ENCODE assay signal across 11 mouse cellular contexts in genomic region chr5:24342205-24342963, GRCm38 (mm10). TPM values are rescaled to one million over a fixed set of nuclear protein-coding genes. Genes with fewer than 3 reads are reported as not detected.
DNase-seq lines count a peak whose midpoint lies in the region; ATAC-seq and TF ChIP-seq lines count a peak whose summit lies in the region.
"Had no signal": no experiment of that assay in that cellular context is flagged by ENCODE, and none has a peak within 500 bp of the region (broad histone marks: within the 10 kb centered on the region; RNA-seq: fewer than 3 reads in every experiment).

No protein-coding gene starts in this region.

- no peak overlapping the region for H3K4me2 ChIP-seq in midbrain, embryonic 12.5 days (replicated peaks)
- no peak overlapping the region for H3K4me2 ChIP-seq in midbrain, embryonic 15.5 days
- peak overlapping the region; percentile 45 for H3K4me2 ChIP-seq in heart, embryonic 13.5 days
- H3K4me2 ChIP-seq in intestine, embryonic 15.5 days (replicated peaks) = peak overlapping the region; percentile 15; the same call in 1 of the 2 replicates

- H3K4me1 ChIP-seq in heart, adult 2 months (ENCODE audit: control insufficient read depth, insufficient read depth, low read length) = peaks cover 26% of the 10 kb centered on the region
- peaks cover 54% of the 10 kb centered on the region for H3K4me1 ChIP-seq in midbrain, embryonic 12.5 days
- peaks cover 32% of the 10 kb centered on the region for H3K4me1 ChIP-seq in midbrain, embryonic 15.5 days
- peaks cover 96% of the 10 kb centered on the region for H3K4me1 ChIP-seq in heart, embryonic 13.5 days
- H3K4me1 ChIP-seq in intestine, embryonic 15.5 days (replicated peaks) = peaks cover 32% of the 10 kb centered on the region

- DNase-seq in heart, adult 2 months = peak in 1 of 2 experiments; percentile 33
- no peak for DNase-seq in heart, postnatal 36 days
- DNase-seq in spleen, postnatal 4 days (ENCODE audit: low spot score in 2 of 2) = no peak
- DNase-seq: cerebellum, adult 2 months had no signal

- WGBS in heart, adult 2 months = 57% methylated on average over 14 of the region's 14 CpGs
- WGBS in midbrain, embryonic 12.5 days = 80% methylated on average over 14 of the region's 14 CpGs
- 82% methylated on average over 14 of the region's 14 CpGs for WGBS in midbrain, embryonic 15.5 days
- 46% methylated on average over 14 of the region's 14 CpGs for WGBS in heart, embryonic 13.5 days
- WGBS in intestine, embryonic 15.5 days = 63% methylated on average over 14 of the region's 14 CpGs

- peak overlapping the region; percentile 8; the same call in 1 of the 2 replicates for H3K9ac ChIP-seq in heart, adult 2 months (ENCODE audit: low read depth, low read length)
- no peak overlapping the region for H3K9ac ChIP-seq in midbrain, embryonic 12.5 days (replicated peaks)
- no peak overlapping the region for H3K9ac ChIP-seq in midbrain, embryonic 15.5 days
- H3K9ac ChIP-seq in heart, embryonic 13.5 days = peak overlapping the region; percentile 72
- no peak overlapping the region for H3K9ac ChIP-seq in intestine, embryonic 15.5 days
- H3K9ac ChIP-seq: liver, embryonic 12.5 days had no signal

- no peak for TF ChIP-seq EP300 in heart, adult 2 months (IDR thresholded peaks at IDR 0.05; ENCODE audit: insufficient read depth, low read depth, low read length)

- no peak overlapping the region for H3K4me3 ChIP-seq in heart, adult 2 months
- no peak overlapping the region for H3K4me3 ChIP-seq in midbrain, embryonic 12.5 days
- H3K4me3 ChIP-seq in midbrain, embryonic 15.5 days = no peak overlapping the region
- no peak overlapping the region for H3K4me3 ChIP-seq in heart, embryonic 13.5 days
- no peak overlapping the region for H3K4me3 ChIP-seq in intestine, embryonic 15.5 days (replicated peaks)
- H3K4me3 ChIP-seq: liver, embryonic 12.5 days; myocyte had no signal

- H3K36me3 ChIP-seq in heart, adult 2 months (ENCODE audit: control insufficient read depth, insufficient read depth, low read length) = 0 out of 2 replicates have a peak, but pooled peaks cover 2% of the 10 kb centered on the region
- H3K36me3 ChIP-seq in midbrain, embryonic 12.5 days = 0 out of 2 replicates have a peak, but pooled peaks cover 4% of the 10 kb centered on the region
- H3K36me3 ChIP-seq in midbrain, embryonic 15.5 days (replicated peaks) = no peaks in the 10 kb centered on the region
- H3K36me3 ChIP-seq in heart, embryonic 13.5 days = peaks cover 55% of the 10 kb centered on the region
- H3K36me3 ChIP-seq in intestine, embryonic 15.5 days = no peaks in the 10 kb centered on the region
- H3K36me3 ChIP-seq: liver, embryonic 12.5 days had no signal

- ATAC-seq in midbrain, embryonic 12.5 days (ENCODE audit: low FRiP score, low read depth) = no peak
- no peak for ATAC-seq in midbrain, embryonic 15.5 days (replicated peaks)
- ATAC-seq in heart, embryonic 13.5 days (ENCODE audit: extremely low read depth, insufficient number of reproducible peaks, low FRiP score, low TSS enrichment) = no peak
- no peak for ATAC-seq in intestine, embryonic 15.5 days

- peak overlapping the region; percentile 7; the same call in 1 of the 2 replicates for H3K27ac ChIP-seq in heart, adult 2 months
- H3K27ac ChIP-seq in midbrain, embryonic 12.5 days (replicated peaks) = peak overlapping the region; percentile 95
- H3K27ac ChIP-seq in midbrain, embryonic 15.5 days = no peak overlapping the region
- peak overlapping the region; percentile 79 for H3K27ac ChIP-seq in heart, embryonic 13.5 days (replicated peaks)
- H3K27ac ChIP-seq in intestine, embryonic 15.5 days = peak overlapping the region; percentile 63; the same call in 1 of the 2 replicates
- H3K27ac ChIP-seq: macrophage had no signal

- no peak for TF ChIP-seq POLR2A in heart, adult 2 months (IDR thresholded peaks at IDR 0.05; ENCODE audit: insufficient read depth, low read depth, low read length)

- intact Hi-C loops in heart, adult 2 months (cut with DNase I) = no loop called here
- intact Hi-C loops in heart, postnatal 36 days (cut with DNase I) = no loop called here

- TF ChIP-seq CTCF in heart, adult 2 months (IDR thresholded peaks at IDR 0.05) = no peak

- no peaks in the 10 kb centered on the region for H3K27me3 ChIP-seq in heart, adult 2 months (ENCODE audit: control insufficient read depth, insufficient read depth, low read length)
- H3K27me3 ChIP-seq in midbrain, embryonic 12.5 days = peaks cover 16% of the 10 kb centered on the region
- H3K27me3 ChIP-seq in midbrain, embryonic 15.5 days (replicated peaks) = no peaks in the 10 kb centered on the region
- no peaks in the 10 kb centered on the region for H3K27me3 ChIP-seq in heart, embryonic 13.5 days (replicated peaks)
- no peaks in the 10 kb centered on the region for H3K27me3 ChIP-seq in intestine, embryonic 15.5 days (replicated peaks)

- H3K79me2 ChIP-seq in heart, adult 2 months (replicated peaks; ENCODE audit: control insufficient read depth, insufficient read depth, low read length) = no peaks in the 10 kb centered on the region

- H3K9me3 ChIP-seq in midbrain, embryonic 12.5 days = no peaks in the 10 kb centered on the region
- H3K9me3 ChIP-seq in midbrain, embryonic 15.5 days = no peaks in the 10 kb centered on the region
- no peaks in the 10 kb centered on the region for H3K9me3 ChIP-seq in heart, embryonic 13.5 days
- no peaks in the 10 kb centered on the region for H3K9me3 ChIP-seq in intestine, embryonic 15.5 days
- H3K9me3 ChIP-seq: liver, embryonic 12.5 days had no signal

RNA-seq across cellular contexts. Expression of gene Kcnh2, which starts 9.0 kb away (rescaled TPM):
- 10 to 100 TPM; 59.3 to 68.5 TPM for total RNA-seq in heart, adult 2 months (2021)
- 119 and 121 TPM in 2 replicates for polyA plus RNA-seq in heart, adult 2 months (2012; rRNA removed)
- total RNA-seq in heart, postnatal 36 days (2021) = 10 to 100 TPM; 56.3 to 72.6 TPM
- polyA plus RNA-seq in midbrain, embryonic 12.5 days (2016; fragmentation: Nextera tagmentation; extraction: Ambion mirVana) = 18.0 and 18.5 TPM in 2 replicates
- 11.8 and 13.9 TPM in 2 replicates for polyA plus RNA-seq in midbrain, embryonic 15.5 days (2015; fragmentation: Nextera tagmentation; extraction: Ambion mirVana)
- polyA plus RNA-seq in heart, embryonic 13.5 days (2015; fragmentation: Nextera tagmentation; extraction: Ambion mirVana) = 24.4 and 26.2 TPM in 2 replicates
- polyA plus RNA-seq in intestine, embryonic 15.5 days (2015; fragmentation: Nextera tagmentation; extraction: Ambion mirVana) = 6.7 and 7.6 TPM in 2 replicates
- polyA plus RNA-seq: macrophage had no signal

RNA-seq across cellular contexts. Expression of gene Nos3, which starts 22.2 kb away (rescaled TPM):
- total RNA-seq in heart, adult 2 months (2021) = 10 to 100 TPM; 23.5 to 24.4 TPM
- polyA plus RNA-seq in heart, adult 2 months (2012; rRNA removed) = 26.3 and 30.7 TPM in 2 replicates
- 10 to 100 TPM; 23.7 to 26.2 TPM for total RNA-seq in heart, postnatal 36 days (2021)
- polyA plus RNA-seq in midbrain, embryonic 12.5 days (2016; fragmentation: Nextera tagmentation; extraction: Ambion mirVana) = 7.1 and 9.2 TPM in 2 replicates
- 10.9 and 11.9 TPM in 2 replicates for polyA plus RNA-seq in midbrain, embryonic 15.5 days (2015; fragmentation: Nextera tagmentation; extraction: Ambion mirVana)
- 34.0 and 35.0 TPM in 2 replicates for polyA plus RNA-seq in heart, embryonic 13.5 days (2015; fragmentation: Nextera tagmentation; extraction: Ambion mirVana)
- 7.4 and 7.9 TPM in 2 replicates for polyA plus RNA-seq in intestine, embryonic 15.5 days (2015; fragmentation: Nextera tagmentation; extraction: Ambion mirVana)
- polyA plus RNA-seq: macrophage had no signal

RNA-seq across cellular contexts. Expression of gene Atg9b, which starts 49.6 kb away (rescaled TPM):
- 1 to 10 TPM in 1 of 2 experiments, under 1 TPM in 1; 0.89 to 1.1 TPM for total RNA-seq in heart, adult 2 months (2021)
- polyA plus RNA-seq in heart, adult 2 months (2012; rRNA removed) = 2.2 and 2.3 TPM in 2 replicates
- total RNA-seq in heart, postnatal 36 days (2021) = under 1 TPM; 0.27 to 0.75 TPM
- polyA plus RNA-seq in midbrain, embryonic 12.5 days (2016; fragmentation: Nextera tagmentation; extraction: Ambion mirVana) = 0.35 and 0.46 TPM in 2 replicates
- polyA plus RNA-seq in midbrain, embryonic 15.5 days (2015; fragmentation: Nextera tagmentation; extraction: Ambion mirVana) = 2.3 and 2.9 TPM in 2 replicates
- polyA plus RNA-seq in heart, embryonic 13.5 days (2015; fragmentation: Nextera tagmentation; extraction: Ambion mirVana) = 0.87 and 1.4 TPM in 2 replicates
- polyA plus RNA-seq in intestine, embryonic 15.5 days (2015; fragmentation: Nextera tagmentation; extraction: Ambion mirVana) = 1.6 and 2.4 TPM in 2 replicates

RNA-seq across cellular contexts. Expression of gene Abcb8, which starts 51.1 kb away (rescaled TPM):
- total RNA-seq in heart, adult 2 months (2021) = 10 to 100 TPM; 81.2 to 89.8 TPM
- polyA plus RNA-seq in heart, adult 2 months (2012; rRNA removed) = 148 and 151 TPM in 2 replicates
- total RNA-seq in heart, postnatal 36 days (2021) = 10 to 100 TPM; 83.7 to 84.9 TPM
- 47.1 and 48.0 TPM in 2 replicates for polyA plus RNA-seq in midbrain, embryonic 12.5 days (2016; fragmentation: Nextera tagmentation; extraction: Ambion mirVana)
- 57.1 and 60.0 TPM in 2 replicates for polyA plus RNA-seq in midbrain, embryonic 15.5 days (2015; fragmentation: Nextera tagmentation; extraction: Ambion mirVana)
- 62.0 and 63.4 TPM in 2 replicates for polyA plus RNA-seq in heart, embryonic 13.5 days (2015; fragmentation: Nextera tagmentation; extraction: Ambion mirVana)
- 66.2 and 79.0 TPM in 2 replicates for polyA plus RNA-seq in intestine, embryonic 15.5 days (2015; fragmentation: Nextera tagmentation; extraction: Ambion mirVana)

Comparison
In these comparisons a context has a peak if more than half of its experiments do, and no peak if none do; other contexts are left out.
1. H3K9ac ChIP-seq: peak in heart, adult 2 months (single experiment) and heart, embryonic 13.5 days (single experiment); none in midbrain, embryonic 12.5 days (single experiment), midbrain, embryonic 15.5 days (single experiment) and intestine, embryonic 15.5 days (single experiment).
2. H3K4me2 ChIP-seq: peak in heart, embryonic 13.5 days (single experiment) and intestine, embryonic 15.5 days (single experiment); none in midbrain, embryonic 12.5 days (single experiment) and midbrain, embryonic 15.5 days (single experiment).